Mouse (Mus musculus): ENCODE results near the gene Hapln2. TPM values are rescaled to one million over a fixed set of nuclear protein-coding genes. Genes with fewer than 3 reads are reported as not detected.

The Hapln2 gene
- total and polyA plus RNA-seq, 3 experiments = not detected

DNA sequence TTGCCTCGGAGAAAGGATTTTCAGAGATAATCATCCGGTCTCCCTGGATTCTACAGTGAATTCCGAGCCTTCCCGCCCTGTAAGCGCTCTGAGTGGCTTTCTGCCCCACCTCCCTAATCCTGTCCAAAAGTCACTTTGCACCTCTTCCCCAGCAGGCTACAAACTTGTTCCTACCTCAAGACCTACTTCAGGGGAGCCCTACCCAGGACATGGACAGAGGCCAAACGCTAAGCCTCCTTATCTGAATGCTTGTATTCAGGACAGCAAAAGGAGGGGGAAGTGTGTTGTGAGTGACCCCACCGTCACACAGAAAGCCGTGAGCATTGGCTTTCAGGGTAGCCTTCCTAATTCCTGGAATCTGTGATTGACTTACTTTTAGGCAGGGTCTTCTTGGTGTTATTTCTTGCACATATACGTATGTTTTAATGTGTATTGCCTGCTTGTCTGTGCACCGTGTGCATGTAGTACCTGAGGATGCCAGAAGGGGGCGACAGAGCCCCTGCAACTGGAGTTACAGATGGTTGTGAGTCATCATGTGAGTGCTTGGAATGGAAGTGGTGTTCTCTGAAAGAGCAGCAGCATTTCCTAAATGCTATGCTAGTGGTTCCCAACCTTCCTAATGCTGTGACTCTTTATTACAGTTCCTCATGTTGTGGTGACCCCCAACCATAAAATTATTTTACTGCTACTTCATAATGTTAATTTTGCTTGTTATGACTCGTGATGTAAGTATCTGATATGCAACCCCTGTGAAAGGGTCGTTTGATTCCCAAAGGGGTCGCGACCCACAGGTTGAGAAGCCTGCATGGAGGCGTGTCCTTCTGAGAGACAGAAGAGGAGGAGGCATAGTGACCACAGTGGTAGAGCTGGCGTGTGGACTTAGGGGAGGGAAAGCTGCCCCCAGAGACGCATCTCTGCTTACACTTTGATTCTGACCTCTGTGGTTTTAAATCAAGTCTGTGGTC is 21.3 kb downstream of the Hapln2 start:
- H3K4me1 ChIP-seq (ENCODE audit: control insufficient read depth in 1 of 2, insufficient read depth in 2 of 2, low read length in 2 of 2) = no peaks in the 10 kb centered on the region
- peak; percentile 59 for DNase-seq (ENCODE audit: low read depth, low spot score)
- no peaks in the 10 kb centered on the region for H3K27me3 ChIP-seq (ENCODE audit: control insufficient read depth in 1 of 2, insufficient read depth in 2 of 2, low read length in 2 of 2)
- H3K36me3 ChIP-seq (ENCODE audit: control insufficient read depth in 1 of 2, insufficient read depth in 2 of 2, low read length in 2 of 2) = no peaks in the 10 kb centered on the region
- no peak overlapping the region for H3K9ac ChIP-seq (ENCODE audit: control insufficient read depth, low read depth, low read length, poor library complexity, severe bottlenecking)
- no peaks in the 10 kb centered on the region for H3K79me2 ChIP-seq (ENCODE audit: control insufficient read depth, insufficient read depth, low read length, poor library complexity)
- TF ChIP-seq MYB (IDR thresholded peaks at IDR 0.05; ENCODE audit: low read depth, low read length) = no peak
- TF ChIP-seq SMC3 (IDR thresholded peaks at IDR 0.05; ENCODE audit: low read depth, low read length) = peak; percentile 28
- TF ChIP-seq RCOR1 (IDR thresholded peaks at IDR 0.05; ENCODE audit: low read depth, low read length) = no peak
- TF ChIP-seq NRF1 (IDR thresholded peaks at IDR 0.05; ENCODE audit: insufficient read depth, low read depth, low read length, poor library complexity, severe bottlenecking) = no peak
- no peak for TF ChIP-seq GATA1 (IDR thresholded peaks at IDR 0.05; ENCODE audit: low read depth, low read length)
- TF ChIP-seq NELFE (IDR thresholded peaks at IDR 0.05; ENCODE audit: low read depth, low read length) = no peak
- TF ChIP-seq MAZ (IDR thresholded peaks at IDR 0.05; ENCODE audit: low read depth, low read length) = no peak
- no peak for TF ChIP-seq CHD2 (IDR thresholded peaks at IDR 0.05; ENCODE audit: low read length)
- no peak for TF ChIP-seq ETS1 (IDR thresholded peaks at IDR 0.05; ENCODE audit: low read depth, low read length)
- TF ChIP-seq E2F4 (IDR thresholded peaks at IDR 0.05; ENCODE audit: borderline replicate concordance, low read depth, low read length) = no peak
- no peak for TF ChIP-seq CHD1 (IDR thresholded peaks at IDR 0.05; ENCODE audit: low read depth, low read length)
- TF ChIP-seq MAX (IDR thresholded peaks at IDR 0.05; ENCODE audit: low read length) = no peak
- TF ChIP-seq CTCF (IDR thresholded peaks at IDR 0.05 in 2 of 3, conservative IDR thresholded peaks at IDR 0.05 in 1 of 3; ENCODE audit: control insufficient read depth in 1 of 3, insufficient read depth in 1 of 3, low read depth in 2 of 3, low read length in 3 of 3, poor library complexity in 1 of 3, severe bottlenecking in 1 of 3) = peak; percentile 59 to 87 (median 74)
- TF ChIP-seq RAD21 (IDR thresholded peaks at IDR 0.05; ENCODE audit: low read depth, low read length) = peak; percentile 26
- no peak for TF ChIP-seq POLR2A (IDR thresholded peaks at IDR 0.05; ENCODE audit: control insufficient read depth in 1 of 2, insufficient read depth in 1 of 2, low read depth in 1 of 2, low read length in 2 of 2, poor library complexity in 1 of 2)
- TF ChIP-seq GABPA (IDR thresholded peaks at IDR 0.05; ENCODE audit: low read depth, low read length) = no peak
- TF ChIP-seq MEF2A (IDR thresholded peaks at IDR 0.05; ENCODE audit: extremely low read depth, insufficient replicate concordance, low read depth, low read length, poor library complexity, severe bottlenecking) = no peak
- no peak for TF ChIP-seq EP300 (IDR thresholded peaks at IDR 0.05; ENCODE audit: low read depth in 1 of 2, low read length in 2 of 2)
- H3K27ac ChIP-seq (ENCODE audit: control insufficient read depth, low read depth, low read length) = no peak overlapping the region
- no peaks in the 10 kb centered on the region for H3K9me3 ChIP-seq (replicated peaks; ENCODE audit: insufficient read depth, low read length)
- H3K4me3 ChIP-seq (ENCODE audit: control insufficient read depth in 1 of 2, insufficient read depth in 1 of 2, low read depth in 2 of 2, low read length in 2 of 2) = no peak overlapping the region

GRCm38 (mm10) chr3:88002291-88002976 is 24.9 kb downstream of the Hapln2 start:
- Histone ChIP-seq H3K27me3 (ENCODE audit: control insufficient read depth in 1 of 2, insufficient read depth in 2 of 2, low read length in 2 of 2) (no peaks in the 10 kb centered on the region; a peak in 1 of 4 replicates), H3K9me3 (replicated peaks; ENCODE audit: insufficient read depth, low read length) (no peaks in the 10 kb centered on the region), H3K9ac (ENCODE audit: control insufficient read depth, low read depth, low read length, poor library complexity, severe bottlenecking) (no peak overlapping the region), H3K27ac (ENCODE audit: control insufficient read depth, low read depth, low read length) (no peak overlapping the region), H3K79me2 (ENCODE audit: control insufficient read depth, insufficient read depth, low read length, poor library complexity) (no peaks in the 10 kb centered on the region), H3K36me3 (ENCODE audit: control insufficient read depth in 1 of 2, insufficient read depth in 2 of 2, low read length in 2 of 2) (no peaks in the 10 kb centered on the region), H3K4me3 (ENCODE audit: control insufficient read depth in 1 of 2, insufficient read depth in 1 of 2, low read depth in 2 of 2, low read length in 2 of 2) (no peak overlapping the region), H3K4me1 (ENCODE audit: control insufficient read depth in 1 of 2, insufficient read depth in 2 of 2, low read length in 2 of 2) (no peaks in the 10 kb centered on the region)
- DNase-seq (ENCODE audit: low read depth, low spot score) = no peak
- TF ChIP-seq NELFE (IDR thresholded peaks at IDR 0.05; ENCODE audit: low read depth, low read length) (no peak), UBTF (IDR thresholded peaks at IDR 0.05; ENCODE audit: borderline replicate concordance, insufficient read depth, low read depth, low read length) (no peak), EP300 (IDR thresholded peaks at IDR 0.05; ENCODE audit: low read depth in 1 of 2, low read length in 2 of 2) (no peak), MYC (IDR thresholded peaks at IDR 0.05; ENCODE audit: low read depth, low read length) (no peak), POLR2A (IDR thresholded peaks at IDR 0.05; ENCODE audit: control insufficient read depth in 1 of 2, insufficient read depth in 1 of 2, low read depth in 1 of 2, low read length in 2 of 2, poor library complexity in 1 of 2) (no peak), SIN3A (IDR thresholded peaks at IDR 0.05; ENCODE audit: low read length) (no peak), HCFC1 (IDR thresholded peaks at IDR 0.05; ENCODE audit: low read depth, low read length) (no peak), MAX (IDR thresholded peaks at IDR 0.05; ENCODE audit: low read length) (no peak), USF1 (IDR thresholded peaks at IDR 0.05; ENCODE audit: low read depth, low read length) (no peak), ETS1 (IDR thresholded peaks at IDR 0.05; ENCODE audit: low read depth, low read length) (no peak), TBP (IDR thresholded peaks at IDR 0.05; ENCODE audit: low read depth, low read length) (no peak), CHD2 (IDR thresholded peaks at IDR 0.05; ENCODE audit: low read length) (no peak), POLR2AphosphoS2 (IDR thresholded peaks at IDR 0.05; ENCODE audit: low read length) (no peak), TCF12 (IDR thresholded peaks at IDR 0.05; ENCODE audit: low read depth, low read length) (no peak), RCOR1 (IDR thresholded peaks at IDR 0.05; ENCODE audit: low read depth, low read length) (no peak), MAFK (IDR thresholded peaks at IDR 0.05; ENCODE audit: borderline replicate concordance, low read depth, low read length) (no peak), MXI1 (IDR thresholded peaks at IDR 0.05; ENCODE audit: low read depth, low read length) (no peak)
